Mouse (Mus musculus): ENCODE data around the gene Cxcr4. TPM values are rescaled to one million over a fixed set of nuclear protein-coding genes. Genes with fewer than 3 reads are reported as not detected.

Gene Cxcr4
- polyA plus RNA-seq, 1 experiment from 2014 or later = 4.6 TPM

DNA sequence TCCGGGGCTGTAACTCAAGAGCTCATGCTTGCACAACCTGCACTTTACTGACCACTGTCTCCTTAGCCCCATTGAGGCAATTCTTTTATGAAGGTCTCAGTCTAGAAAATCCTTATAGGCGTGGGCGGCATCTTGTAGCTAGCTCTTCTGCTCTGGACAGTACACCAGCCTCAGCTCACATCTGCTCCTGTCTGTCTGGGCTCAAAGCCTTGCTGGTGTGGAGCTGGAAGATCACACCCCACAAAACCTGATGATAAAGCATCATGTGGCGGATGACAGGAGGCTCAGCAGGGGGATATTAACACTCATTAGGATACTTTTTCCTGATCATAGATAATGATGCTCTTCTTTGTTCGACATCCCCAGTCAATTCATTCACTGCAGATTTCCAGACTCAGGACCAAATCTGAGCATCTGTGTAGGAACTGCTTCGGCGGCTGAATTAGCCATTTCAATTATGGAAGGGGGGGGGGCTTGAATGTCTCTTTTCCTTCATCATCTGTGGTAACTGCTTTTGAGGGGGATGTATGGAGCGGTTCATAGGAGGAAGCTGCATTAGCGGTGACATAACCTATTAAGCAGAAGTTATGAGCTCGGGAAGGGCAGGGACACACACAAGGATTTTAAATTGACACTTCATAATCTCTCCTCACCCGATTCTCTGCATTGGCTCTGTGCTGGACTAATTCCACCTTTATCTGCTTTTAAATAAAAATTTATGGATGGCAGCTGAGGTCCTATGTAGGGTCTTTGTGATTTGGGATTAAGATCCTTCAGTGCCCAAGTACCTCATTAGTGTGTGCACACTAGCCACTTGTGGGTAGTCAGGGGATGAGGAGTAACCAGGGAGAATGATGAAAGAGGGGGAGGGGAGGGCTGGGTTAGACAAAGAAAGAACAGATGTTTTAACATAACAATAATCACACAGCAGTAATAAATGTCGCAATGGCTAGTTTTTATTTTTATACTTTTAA lies 24.6 kb downstream of the Cxcr4 start:
- Histone ChIP-seq H3K9me3 (replicated peaks; ENCODE audit: control insufficient read depth, low read length) (no peaks in the 10 kb centered on the region), H3K4me2 (ENCODE audit: low read depth, low read length) (no peak overlapping the region), H3K4me3 (ENCODE audit: low read length) (no peak overlapping the region), H3K27ac (ENCODE audit: low read length) (no peak overlapping the region), H3K27me3 (ENCODE audit: control insufficient read depth, insufficient read depth, low read length) (no peaks in the 10 kb centered on the region), H3K9ac (ENCODE audit: low read length) (no peak overlapping the region), H3K36me3 (ENCODE audit: control insufficient read depth, insufficient read depth) (no peaks in the 10 kb centered on the region), H3K4me1 (ENCODE audit: control insufficient read depth, insufficient read depth, low read length) (peaks cover 2% of the 10 kb centered on the region; the same call in 1 of the 2 replicates)
- no peak for ATAC-seq (replicated peaks; ENCODE audit: extremely low read depth, insufficient read depth, low FRiP score)
- 84% methylated on average over 12 of the region's 12 CpGs for WGBS

DNA sequence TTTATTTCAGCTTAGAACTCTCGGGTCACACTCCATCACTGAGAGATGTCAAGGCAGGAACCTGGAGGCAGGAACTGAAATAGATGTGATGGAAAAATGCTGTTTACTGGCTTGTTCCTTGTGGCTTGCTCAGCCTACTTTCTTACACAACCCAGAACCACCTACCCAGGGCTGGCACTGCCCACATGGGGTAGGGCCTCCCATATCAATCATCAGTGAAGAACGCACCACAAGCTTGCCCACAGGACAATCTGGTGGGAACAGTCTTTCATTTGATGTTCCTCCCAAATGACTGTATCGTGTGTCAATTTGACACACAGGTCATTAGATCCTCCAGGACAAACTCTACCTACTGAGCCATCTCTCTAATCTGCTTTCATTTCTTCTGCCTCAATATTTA lies 28.2 kb downstream of the Cxcr4 start:
- peaks cover 2% of the 10 kb centered on the region; the same call in 1 of the 2 replicates for H3K4me1 ChIP-seq (ENCODE audit: control insufficient read depth, insufficient read depth, low read length)
- no peak overlapping the region for H3K4me2 ChIP-seq (ENCODE audit: low read depth, low read length)
- H3K9ac ChIP-seq (ENCODE audit: low read length) = no peak overlapping the region
- H3K9me3 ChIP-seq (replicated peaks; ENCODE audit: control insufficient read depth, low read length) = no peaks in the 10 kb centered on the region
- H3K27me3 ChIP-seq (ENCODE audit: control insufficient read depth, insufficient read depth, low read length) = no peaks in the 10 kb centered on the region
- 81% methylated on average over 3 of the region's 3 CpGs for WGBS
- no peaks in the 10 kb centered on the region for H3K36me3 ChIP-seq (ENCODE audit: control insufficient read depth, insufficient read depth)
- ATAC-seq (replicated peaks; ENCODE audit: extremely low read depth, insufficient read depth, low FRiP score) = no peak
- no peak overlapping the region for H3K27ac ChIP-seq (ENCODE audit: low read length)
- no peak overlapping the region for H3K4me3 ChIP-seq (ENCODE audit: low read length)

GRCm38 (mm10) chr1:128561325-128561874 lies 30.7 kb downstream of the Cxcr4 start:
- Histone ChIP-seq H3K27me3 (ENCODE audit: control insufficient read depth, insufficient read depth, low read length) (no peaks in the 10 kb centered on the region), H3K27ac (ENCODE audit: low read length) (no peak overlapping the region), H3K36me3 (ENCODE audit: control insufficient read depth, insufficient read depth) (no peaks in the 10 kb centered on the region), H3K9ac (ENCODE audit: low read length) (no peak overlapping the region), H3K4me3 (ENCODE audit: low read length) (no peak overlapping the region), H3K9me3 (replicated peaks; ENCODE audit: control insufficient read depth, low read length) (no peaks in the 10 kb centered on the region), H3K4me1 (ENCODE audit: control insufficient read depth, insufficient read depth, low read length) (peaks cover 9% of the 10 kb centered on the region), H3K4me2 (ENCODE audit: low read depth, low read length) (peak overlapping the region; percentile 25)
- no peak for ATAC-seq (replicated peaks; ENCODE audit: extremely low read depth, insufficient read depth, low FRiP score)
- 73% methylated on average over 9 of the region's 9 CpGs for WGBS

DNA sequence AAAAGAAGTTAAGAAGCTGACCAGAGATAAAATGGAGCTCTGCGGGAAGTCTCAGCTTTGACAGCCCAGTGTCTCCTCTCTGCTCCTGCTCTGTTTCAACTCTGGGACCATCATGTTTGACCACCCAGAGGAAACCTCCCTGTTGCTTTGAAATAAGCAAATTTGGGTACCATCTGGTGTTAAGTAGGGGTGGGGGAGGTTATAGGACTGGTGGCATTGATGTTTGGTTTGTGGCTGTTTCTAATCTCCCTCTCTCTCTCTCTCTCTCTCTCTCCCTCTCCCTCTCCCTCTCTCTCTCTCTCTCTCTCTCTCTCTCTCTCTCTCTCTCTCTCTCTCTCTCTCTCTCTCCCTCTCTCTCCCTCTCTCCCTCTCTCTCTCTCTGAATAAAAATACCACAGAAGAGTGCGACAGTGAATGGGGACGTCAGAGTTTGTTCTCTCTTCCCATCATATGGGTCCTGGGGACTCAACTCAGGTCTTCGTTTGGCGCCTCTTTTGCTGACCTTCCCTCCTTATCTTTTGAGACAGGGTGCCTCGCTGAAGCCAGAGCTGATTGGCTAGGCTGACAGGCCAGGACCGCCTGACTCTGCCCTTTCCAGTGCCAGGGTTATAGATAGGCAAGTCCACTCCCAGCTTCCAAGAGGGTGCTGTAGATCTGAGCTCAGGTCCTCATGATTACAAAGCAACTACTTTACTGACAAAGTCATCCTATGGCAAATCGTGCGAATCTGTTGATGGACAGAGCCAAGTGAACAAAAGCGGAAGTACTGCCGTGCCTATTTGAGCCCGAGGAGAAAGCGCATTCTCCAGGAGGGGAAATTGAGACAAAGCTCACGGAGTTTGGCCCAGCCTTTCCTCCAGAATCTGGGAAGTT lies 31.4 kb downstream of the Cxcr4 start:
- no peaks in the 10 kb centered on the region for H3K36me3 ChIP-seq (ENCODE audit: control insufficient read depth, insufficient read depth)
- no peaks in the 10 kb centered on the region for H3K9me3 ChIP-seq (replicated peaks; ENCODE audit: control insufficient read depth, low read length)
- H3K4me1 ChIP-seq (ENCODE audit: control insufficient read depth, insufficient read depth, low read length) = peaks cover 6% of the 10 kb centered on the region; the same call in 1 of the 2 replicates
- H3K4me2 ChIP-seq (ENCODE audit: low read depth, low read length) = peak overlapping the region; percentile 25
- H3K27me3 ChIP-seq (ENCODE audit: control insufficient read depth, insufficient read depth, low read length) = no peaks in the 10 kb centered on the region
- no peak overlapping the region for H3K4me3 ChIP-seq (ENCODE audit: low read length)
- WGBS = 34% methylated on average over 14 of the region's 14 CpGs
- no peak overlapping the region for H3K27ac ChIP-seq (ENCODE audit: low read length)
- no peak for ATAC-seq (replicated peaks; ENCODE audit: extremely low read depth, insufficient read depth, low FRiP score)
- no peak overlapping the region for H3K9ac ChIP-seq (ENCODE audit: low read length)

GRCm38 (mm10) chr1:128557953-128558352 lies 34.1 kb downstream of the Cxcr4 start:
- H3K4me3 ChIP-seq (ENCODE audit: low read length) = no peak overlapping the region
- no peak overlapping the region for H3K4me2 ChIP-seq (ENCODE audit: low read depth, low read length)
- peaks cover 6% of the 10 kb centered on the region; the same call in 1 of the 2 replicates for H3K4me1 ChIP-seq (ENCODE audit: control insufficient read depth, insufficient read depth, low read length)
- no peak overlapping the region for H3K27ac ChIP-seq (ENCODE audit: low read length)
- no peaks in the 10 kb centered on the region for H3K9me3 ChIP-seq (replicated peaks; ENCODE audit: control insufficient read depth, low read length)
- 47% methylated on average over 4 of the region's 4 CpGs for WGBS
- no peak overlapping the region for H3K9ac ChIP-seq (ENCODE audit: low read length)
- H3K36me3 ChIP-seq (ENCODE audit: control insufficient read depth, insufficient read depth) = no peaks in the 10 kb centered on the region
- ATAC-seq (replicated peaks; ENCODE audit: extremely low read depth, insufficient read depth, low FRiP score) = 0 out of 2 replicates have a peak, but pooled peaks have one; percentile 32
- H3K27me3 ChIP-seq (ENCODE audit: control insufficient read depth, insufficient read depth, low read length) = no peaks in the 10 kb centered on the region

DNA sequence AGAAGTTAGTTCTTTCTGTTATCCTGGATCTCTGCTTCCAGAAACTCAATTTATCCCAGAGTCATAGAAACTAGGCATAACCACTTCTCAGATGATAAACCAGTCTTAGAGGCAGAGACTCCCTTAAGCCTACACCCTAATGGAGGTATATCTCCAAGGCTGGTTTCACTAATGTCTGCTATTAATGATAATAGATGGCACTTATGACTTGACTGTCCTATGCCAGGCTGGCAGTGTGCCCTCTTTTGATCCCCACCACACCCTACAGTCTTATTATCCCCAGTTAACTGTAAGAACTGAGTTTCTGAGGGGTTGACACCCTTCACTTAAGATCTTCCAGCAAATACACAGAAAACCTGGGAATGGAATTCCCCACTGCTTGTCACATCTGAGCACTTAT lies 39.5 kb downstream of the Cxcr4 start:
- H3K27ac ChIP-seq (ENCODE audit: low read length) = no peak overlapping the region
- no peak overlapping the region for H3K9ac ChIP-seq (ENCODE audit: low read length)
- no peak for ATAC-seq (replicated peaks; ENCODE audit: extremely low read depth, insufficient read depth, low FRiP score)
- peaks cover 8% of the 10 kb centered on the region for H3K4me1 ChIP-seq (ENCODE audit: control insufficient read depth, insufficient read depth, low read length)
- no peak overlapping the region for H3K4me2 ChIP-seq (ENCODE audit: low read depth, low read length)
- no peaks in the 10 kb centered on the region for H3K36me3 ChIP-seq (ENCODE audit: control insufficient read depth, insufficient read depth)
- H3K4me3 ChIP-seq (ENCODE audit: low read length) = no peak overlapping the region
- H3K9me3 ChIP-seq (replicated peaks; ENCODE audit: control insufficient read depth, low read length) = no peaks in the 10 kb centered on the region
- H3K27me3 ChIP-seq (ENCODE audit: control insufficient read depth, insufficient read depth, low read length) = 0 out of 2 replicates have a peak, but pooled peaks cover 3% of the 10 kb centered on the region

- 14% methylated on average over 8 of the region's 8 CpGs for WGBS
- Histone ChIP-seq H3K4me2 (ENCODE audit: low read depth, low read length) (peak overlapping the region; percentile 21; the same call in 1 of the 2 replicates), H3K4me3 (ENCODE audit: low read length) (no peak overlapping the region), H3K9ac (ENCODE audit: low read length) (no peak overlapping the region), H3K9me3 (replicated peaks; ENCODE audit: control insufficient read depth, low read length) (no peaks in the 10 kb centered on the region), H3K4me1 (ENCODE audit: control insufficient read depth, insufficient read depth, low read length) (peaks cover 8% of the 10 kb centered on the region), H3K27ac (ENCODE audit: low read length) (no peak overlapping the region), H3K36me3 (ENCODE audit: control insufficient read depth, insufficient read depth) (no peaks in the 10 kb centered on the region), H3K27me3 (ENCODE audit: control insufficient read depth, insufficient read depth, low read length) (0 out of 2 replicates have a peak, but pooled peaks cover 3% of the 10 kb centered on the region)
- peak; percentile 39; the same call in 1 of the 2 replicates for ATAC-seq (replicated peaks; ENCODE audit: extremely low read depth, insufficient read depth, low FRiP score)
Observed at GRCm38 (mm10) chr1:128551743-128552397, 40.2 kb downstream of the Cxcr4 start.

GRCm38 (mm10) chr1:128549442-128549841 lies 42.7 kb downstream of the Cxcr4 start:
- WGBS = 55% methylated on average over 5 of the region's 5 CpGs

More at GRCm38 (mm10) chr1:128549442-128549841, 42.7 kb downstream of the Cxcr4 start:
- H3K9ac ChIP-seq (ENCODE audit: low read length) = no peak overlapping the region
- H3K4me3 ChIP-seq (ENCODE audit: low read length) = no peak overlapping the region
- no peak overlapping the region for H3K27ac ChIP-seq (ENCODE audit: low read length)
- H3K4me2 ChIP-seq (ENCODE audit: low read depth, low read length) = no peak overlapping the region
- H3K27me3 ChIP-seq (ENCODE audit: control insufficient read depth, insufficient read depth, low read length) = 0 out of 2 replicates have a peak, but pooled peaks cover 3% of the 10 kb centered on the region
- H3K36me3 ChIP-seq (ENCODE audit: control insufficient read depth, insufficient read depth) = no peaks in the 10 kb centered on the region
- H3K9me3 ChIP-seq (replicated peaks; ENCODE audit: control insufficient read depth, low read length) = no peaks in the 10 kb centered on the region
- ATAC-seq (replicated peaks; ENCODE audit: extremely low read depth, insufficient read depth, low FRiP score) = no peak
- peaks cover 8% of the 10 kb centered on the region for H3K4me1 ChIP-seq (ENCODE audit: control insufficient read depth, insufficient read depth, low read length)

All from heart, embryonic 16.5 days (tissue).